Mouse (Mus musculus) heart, adult 2 months (tissue): ENCODE data around the gene Parn. TPM values are rescaled to one million over a fixed set of nuclear protein-coding genes. Genes with fewer than 3 reads are reported as not detected.

Source experiments
- DNase-seq, 2 experiments: peaks; one replicate each; pipeline ENCODE4 v3.0.0; 2021
- H3K27ac ChIP-seq: fragments of 200-600 bp; 2 replicates; pipeline ENCODE4 v1.8.1; 2022
- H3K27me3 ChIP-seq: fragments of 200-500 bp; 2 replicates; pipeline ENCODE4 v1.6.1; 2012; ENCODE audit warnings: mild to moderate bottlenecking, low read length, inconsistent platforms, mixed read lengths; ENCODE audit not compliant: control insufficient read depth, insufficient read depth
- H3K36me3 ChIP-seq: fragments of 200-500 bp; 2 replicates; pipeline ENCODE4 v1.6.1; 2012; ENCODE audit warnings: low read length, inconsistent platforms; ENCODE audit not compliant: control insufficient read depth, insufficient read depth
- H3K4me1 ChIP-seq: fragments of 200-500 bp; 2 replicates; pipeline ENCODE4 v1.6.1; 2011; ENCODE audit warnings: low read length; ENCODE audit not compliant: control insufficient read depth, insufficient read depth
- H3K4me3 ChIP-seq: fragments of 200-600 bp; 2 replicates; pipeline ENCODE4 v1.8.1; 2022
- H3K79me2 ChIP-seq: fragments of 200-500 bp; replicated peaks from 2 replicates; pipeline ENCODE4 v1.6.1; 2012; ENCODE audit warnings: mild to moderate bottlenecking, inconsistent platforms, low read length, moderate library complexity, mixed read lengths; ENCODE audit not compliant: control insufficient read depth, insufficient read depth
- H3K9ac ChIP-seq: fragments of 200-500 bp; 2 replicates; pipeline ENCODE4 v1.6.1; 2012; ENCODE audit warnings: low read depth, mild to moderate bottlenecking, control low read depth, inconsistent platforms, low read length, mixed read lengths
- CTCF ChIP-seq: fragments of 200-600 bp; IDR thresholded peaks from 2 replicates; pipeline ENCODE4 v1.8.1; 2022; ENCODE audit warnings: antibody characterized with exemption, mild to moderate bottlenecking, moderate library complexity
- EP300 ChIP-seq: fragments of 200-500 bp; IDR thresholded peaks from 2 replicates; pipeline ENCODE4 v1.6.1; 2011; ENCODE audit warnings: low read depth, low read length, control low read depth; ENCODE audit not compliant: insufficient read depth
- POLR2A ChIP-seq: fragments of 200-500 bp; IDR thresholded peaks from 2 replicates; pipeline ENCODE4 v1.6.1; 2011; ENCODE audit warnings: mild to moderate bottlenecking, low read depth, low read length, control low read depth; ENCODE audit not compliant: insufficient read depth
- WGBS: fragments of 180-500 bp; shearing (Covaris S2); methylation state at CpG from one replicate; pipeline ENCODE4 v1.1.7; 2018; 5-methylcytosine and 5-hydroxymethylcytosine counted together
- intact Hi-C: fragments of 180-260 bp; cut with DNase I; formaldehyde crosslinking; loops from one replicate; pipeline ENCODE4 v1.15.1; 2025
- polyA plus RNA-seq: library from polyadenylated mRNA; depleted of rRNA; stranded (reverse); fragments of >200 nt; gene quantifications from 2 replicates; pipeline ENCODE4 v1.2.3, GENCODE M21; 2012
- total RNA-seq, 2 experiments: library from RNA; stranded (reverse); gene quantifications; 2 replicates each; pipeline ENCODE4 v1.2.3; 2021

Gene Parn
- total and polyA plus RNA-seq, 3 experiments = 7.3 to 9.1 (median 8.9) TPM

- no peaks in the 10 kb centered on the region for H3K27me3 ChIP-seq
- peaks cover 3% of the 10 kb centered on the region; the same call in 1 of the 2 replicates for H3K36me3 ChIP-seq
- peak overlapping the region; percentile 68 for H3K27ac ChIP-seq
- 43% methylated on average over 9 of the region's 9 CpGs for WGBS
- no peak overlapping the region for H3K9ac ChIP-seq
- no peaks in the 10 kb centered on the region for H3K79me2 ChIP-seq
- no peak overlapping the region for H3K4me3 ChIP-seq
- H3K4me1 ChIP-seq = peaks cover 6% of the 10 kb centered on the region; the same call in 1 of the 2 replicates
- intact Hi-C loops = no loop called here
- TF ChIP-seq EP300 (no peak), CTCF (no peak), POLR2A (no peak)
- peak; percentile 39 to 52 for DNase-seq
These were observed 111.0 kb downstream of the Parn start for GRCm38 (mm10) chr16:13556954-13557470.

GRCm38 (mm10) chr16:13556446-13556845 lies 111.5 kb downstream of the Parn start:
- Histone ChIP-seq H3K9ac (no peak overlapping the region), H3K36me3 (peaks cover 3% of the 10 kb centered on the region; the same call in 1 of the 2 replicates), H3K4me3 (no peak overlapping the region), H3K27me3 (no peaks in the 10 kb centered on the region), H3K27ac (no peak overlapping the region; the same call in 1 of the 2 replicates), H3K79me2 (no peaks in the 10 kb centered on the region), H3K4me1 (peaks cover 6% of the 10 kb centered on the region; the same call in 1 of the 2 replicates)
- no peak for TF ChIP-seq POLR2A
- TF ChIP-seq EP300 = no peak
- no peak for TF ChIP-seq CTCF
- intact Hi-C loops = no loop called here
- 92% methylated on average over 7 of the region's 7 CpGs for WGBS
- DNase-seq = no peak

- 63% methylated on average over 3 of the region's 3 CpGs for WGBS
- TF ChIP-seq POLR2A (no peak), CTCF (no peak), EP300 (no peak)
- H3K79me2 ChIP-seq = no peaks in the 10 kb centered on the region
- no peak overlapping the region for H3K27ac ChIP-seq
- H3K9ac ChIP-seq = no peak overlapping the region
- no peak overlapping the region for H3K4me3 ChIP-seq
- H3K27me3 ChIP-seq = no peaks in the 10 kb centered on the region
- H3K4me1 ChIP-seq = no peaks in the 10 kb centered on the region; the same call in 1 of the 2 replicates
- intact Hi-C loops = no loop called here
- no peaks in the 10 kb centered on the region for H3K36me3 ChIP-seq
- no peak for DNase-seq
These were observed 117.3 kb downstream of the Parn start for GRCm38 (mm10) chr16:13550667-13551066.

GRCm38 (mm10) chr16:13549976-13550375 lies 118.0 kb downstream of the Parn start:
- H3K4me1 ChIP-seq = no peaks in the 10 kb centered on the region; the same call in 1 of the 2 replicates
- 83% methylated on average over 2 of the region's 2 CpGs for WGBS
- no peaks in the 10 kb centered on the region for H3K27me3 ChIP-seq
- no peaks in the 10 kb centered on the region for H3K36me3 ChIP-seq
- intact Hi-C loops = no loop called here
- H3K9ac ChIP-seq = no peak overlapping the region
- H3K27ac ChIP-seq = no peak overlapping the region
- DNase-seq = no peak
- no peak for TF ChIP-seq EP300
- no peak for TF ChIP-seq POLR2A
- TF ChIP-seq CTCF = no peak
- no peaks in the 10 kb centered on the region for H3K79me2 ChIP-seq
- no peak overlapping the region for H3K4me3 ChIP-seq

GRCm38 (mm10) chr16:13541816-13542215 lies 126.2 kb downstream of the Parn start:
- intact Hi-C loops = no loop called here
- H3K4me3 ChIP-seq = no peak overlapping the region
- H3K9ac ChIP-seq = no peak overlapping the region
- H3K79me2 ChIP-seq = no peaks in the 10 kb centered on the region
- peak in 1 of 2 experiments; percentile 26 for DNase-seq
- no peak overlapping the region for H3K27ac ChIP-seq
- H3K4me1 ChIP-seq = peaks cover 6% of the 10 kb centered on the region
- 58% methylated on average over 4 of the region's 4 CpGs for WGBS
- no peaks in the 10 kb centered on the region for H3K27me3 ChIP-seq
- no peaks in the 10 kb centered on the region for H3K36me3 ChIP-seq
- no peak for TF ChIP-seq POLR2A
- TF ChIP-seq EP300 = no peak
- no peak for TF ChIP-seq CTCF

GRCm38 (mm10) chr16:13541121-13541747 lies 126.7 kb downstream of the Parn start:
- TF ChIP-seq POLR2A (no peak), CTCF (no peak), EP300 (no peak)
- intact Hi-C loops = no loop called here

More at GRCm38 (mm10) chr16:13541121-13541747, 126.7 kb downstream of the Parn start:
- Histone ChIP-seq H3K4me1 (peaks cover 6% of the 10 kb centered on the region), H3K4me3 (no peak overlapping the region), H3K9ac (no peak overlapping the region), H3K79me2 (no peaks in the 10 kb centered on the region), H3K27ac (no peak overlapping the region), H3K36me3 (no peaks in the 10 kb centered on the region), H3K27me3 (no peaks in the 10 kb centered on the region)
- DNase-seq = no peak
- 75% methylated on average over 15 of the region's 15 CpGs for WGBS
